Mouse (Mus musculus) MEL (cell line): ENCODE measurements around the gene Sos1. TPM values are rescaled to one million over a fixed set of nuclear protein-coding genes. Genes with fewer than 3 reads are reported as not detected.

Experiments used
- DNase-seq: peaks from one replicate; pipeline ENCODE4 v3.0.0; 2011; ENCODE audit warnings: low read depth, low spot score
- H3K27ac ChIP-seq: 2 replicates; pipeline ENCODE4 v1.5.1; 2012; ENCODE audit warnings: low read depth, mild to moderate bottlenecking, control low read depth, low read length, moderate library complexity; ENCODE audit not compliant: control insufficient read depth
- H3K27me3 ChIP-seq, 2 experiments: fragments of 150-350 bp in 1 of 2; sonication (generic) in 1 of 2; 2 replicates each; pipeline ENCODE4 v1.6.1; 2012; ENCODE audit warnings: low read length in 2 of 2, mild to moderate bottlenecking in 2 of 2, improper control_type of control experiment in 1 of 2, moderate library complexity in 1 of 2; ENCODE audit not compliant: insufficient read depth in 2 of 2, control insufficient read depth in 1 of 2
- H3K36me3 ChIP-seq, 2 experiments: 2 replicates each; pipeline ENCODE4 v1.6.1; 2012 to 2014; ENCODE audit warnings: low read length in 2 of 2, improper control_type of control experiment in 1 of 2, inconsistent platforms in 1 of 2, mild to moderate bottlenecking in 1 of 2; ENCODE audit not compliant: insufficient read depth in 2 of 2, control insufficient read depth in 1 of 2
- H3K4me1 ChIP-seq, 2 experiments: fragments of 150-350 bp in 1 of 2; sonication (generic) in 1 of 2; 2 replicates each; pipeline ENCODE4 v1.6.1; 2012; ENCODE audit warnings: low read length in 2 of 2, improper control_type of control experiment in 1 of 2, mild to moderate bottlenecking in 1 of 2; ENCODE audit not compliant: insufficient read depth in 2 of 2, control insufficient read depth in 1 of 2
- H3K4me3 ChIP-seq, 2 experiments: fragments of 150-350 bp in 1 of 2; sonication (generic) in 1 of 2; 2 replicates each; pipeline ENCODE4 v1.5.1; 2012; ENCODE audit warnings: low read depth in 2 of 2, low read length in 2 of 2, mild to moderate bottlenecking in 2 of 2, moderate library complexity in 2 of 2, control low read depth in 1 of 2, improper control_type of control experiment in 1 of 2; ENCODE audit not compliant: control insufficient read depth in 1 of 2, insufficient read depth in 1 of 2
- H3K79me2 ChIP-seq: 2 replicates; pipeline ENCODE4 v1.6.1; 2012; ENCODE audit warnings: mild to moderate bottlenecking, low read length, moderate library complexity; ENCODE audit not compliant: control insufficient read depth, poor library complexity, insufficient read depth
- H3K9ac ChIP-seq: 2 replicates; pipeline ENCODE4 v1.6.1; 2012; ENCODE audit warnings: low read depth, mild to moderate bottlenecking, control low read depth, low read length, moderate library complexity; ENCODE audit not compliant: control insufficient read depth, poor library complexity, severe bottlenecking
- H3K9me3 ChIP-seq: fragments of 150-350 bp; sonication (generic); replicated peaks from 2 replicates; pipeline ENCODE4 v1.6.1; 2012; ENCODE audit warnings: mild to moderate bottlenecking, low read length, improper control_type of control experiment, moderate library complexity; ENCODE audit not compliant: insufficient read depth
- BHLHE40 ChIP-seq: IDR thresholded peaks from 2 replicates; pipeline ENCODE4 v1.6.1; 2012; ENCODE audit warnings: low read depth, mild to moderate bottlenecking, inconsistent platforms, low read length, improper control_type of control experiment, borderline replicate concordance
- CHD1 ChIP-seq: IDR thresholded peaks from 2 replicates; pipeline ENCODE4 v1.6.1; 2012; ENCODE audit warnings: low read depth, mild to moderate bottlenecking, inconsistent platforms, low read length, improper control_type of control experiment
- CTCF ChIP-seq, 3 experiments: IDR thresholded peaks in 2 of 3; conservative IDR thresholded peaks in 1 of 3; 2 replicates each; pipeline ENCODE4 v1.5.1; 2011 to 2012; ENCODE audit warnings: low read length in 3 of 3, low read depth in 2 of 3, mild to moderate bottlenecking in 2 of 3, improper control_type of control experiment in 1 of 3, inconsistent platforms in 1 of 3, mixed read lengths in 1 of 3, moderate library complexity in 1 of 3; ENCODE audit not compliant: control insufficient read depth in 1 of 3, insufficient read depth in 1 of 3, poor library complexity in 1 of 3, severe bottlenecking in 1 of 3
- E2F4 ChIP-seq: IDR thresholded peaks from 2 replicates; pipeline ENCODE4 v1.6.1; 2011; ENCODE audit warnings: low read depth, low read length, improper control_type of control experiment, borderline replicate concordance
- ELF1 ChIP-seq: IDR thresholded peaks from 2 replicates; pipeline ENCODE4 v1.6.1; 2014; ENCODE audit warnings: low read depth, mild to moderate bottlenecking, inconsistent platforms, low read length, improper control_type of control experiment, moderate library complexity
- GABPA ChIP-seq: IDR thresholded peaks from 2 replicates; pipeline ENCODE4 v1.6.1; 2012; ENCODE audit warnings: low read depth, mild to moderate bottlenecking, inconsistent platforms, low read length, improper control_type of control experiment, moderate library complexity
- JUND ChIP-seq: IDR thresholded peaks from 2 replicates; pipeline ENCODE4 v1.6.1; 2011; ENCODE audit warnings: low read depth, mild to moderate bottlenecking, improper control_type of control experiment, low read length
- KAT2A ChIP-seq: conservative IDR thresholded peaks from 2 replicates; pipeline ENCODE4 v1.6.1; 2012; ENCODE audit warnings: low read depth, low read length, improper control_type of control experiment, inconsistent platforms
- NELFE ChIP-seq: IDR thresholded peaks from 2 replicates; pipeline ENCODE4 v1.6.1; 2011; ENCODE audit warnings: low read depth, low read length, improper control_type of control experiment
- NRF1 ChIP-seq: IDR thresholded peaks from 2 replicates; pipeline ENCODE4 v1.6.1; 2014; ENCODE audit warnings: low read depth, mild to moderate bottlenecking, inconsistent platforms, low read length, improper control_type of control experiment, moderate library complexity; ENCODE audit not compliant: poor library complexity, insufficient read depth, severe bottlenecking
- POLR2A ChIP-seq, 2 experiments: IDR thresholded peaks; 2 replicates each; pipeline ENCODE4 v1.6.1; 2011 to 2012; ENCODE audit warnings: low read length in 2 of 2, mild to moderate bottlenecking in 2 of 2, control low read depth in 1 of 2, improper control_type of control experiment in 1 of 2, low read depth in 1 of 2, moderate library complexity in 1 of 2; ENCODE audit not compliant: control insufficient read depth in 1 of 2, insufficient read depth in 1 of 2, poor library complexity in 1 of 2
- POLR2AphosphoS2 ChIP-seq: IDR thresholded peaks from 2 replicates; pipeline ENCODE4 v1.6.1; 2011; ENCODE audit warnings: low read length, improper control_type of control experiment
- RAD21 ChIP-seq: IDR thresholded peaks from 2 replicates; pipeline ENCODE4 v1.6.1; 2011; ENCODE audit warnings: mild to moderate bottlenecking, low read depth, low read length, improper control_type of control experiment
- RCOR1 ChIP-seq: IDR thresholded peaks from 2 replicates; pipeline ENCODE4 v1.6.1; 2012; ENCODE audit warnings: low read depth, mild to moderate bottlenecking, inconsistent platforms, low read length, improper control_type of control experiment
- SIN3A ChIP-seq: IDR thresholded peaks from 2 replicates; pipeline ENCODE4 v1.6.1; 2012; ENCODE audit warnings: low read length, improper control_type of control experiment, inconsistent platforms
- SMC3 ChIP-seq: IDR thresholded peaks from 2 replicates; pipeline ENCODE4 v1.6.1; 2011; ENCODE audit warnings: low read depth, low read length, improper control_type of control experiment
- TAL1 ChIP-seq: IDR thresholded peaks from 2 replicates; pipeline ENCODE4 v1.6.1; 2012; ENCODE audit warnings: mild to moderate bottlenecking, inconsistent platforms, low read length, moderate library complexity, mixed read lengths
- TCF12 ChIP-seq: IDR thresholded peaks from 2 replicates; pipeline ENCODE4 v1.6.1; 2014; ENCODE audit warnings: low read depth, mild to moderate bottlenecking, inconsistent platforms, low read length, improper control_type of control experiment, moderate library complexity
- USF2 ChIP-seq, 2 experiments: IDR thresholded peaks; 2 replicates each; pipeline ENCODE4 v1.6.1; 2011 to 2012; ENCODE audit warnings: improper control_type of control experiment in 2 of 2, low read length in 2 of 2, borderline replicate concordance in 1 of 2, inconsistent platforms in 1 of 2, low read depth in 1 of 2, mild to moderate bottlenecking in 1 of 2; ENCODE audit not compliant: insufficient read depth in 1 of 2
- ZC3H11A ChIP-seq: IDR thresholded peaks from 2 replicates; pipeline ENCODE4 v1.6.1; 2012; ENCODE audit warnings: low read depth, mild to moderate bottlenecking, inconsistent platforms, low read length, improper control_type of control experiment
- polyA plus RNA-seq, 2 experiments: library from polyadenylated mRNA; stranded (reverse) in 1 of 2; unstranded in 1 of 2; fragments of >175 nt in 1 of 2; fragments of >200 nt in 1 of 2; gene quantifications; 2 replicates each; pipeline versions ENCODE4 v1.2.1 to v1.2.4; 2012; ENCODE audit warnings: low replicate concordance in 2 of 2, low read depth in 1 of 2; ENCODE audit not compliant: insufficient read length in 2 of 2, insufficient read depth in 1 of 2, missing spikeins in 1 of 2
- total RNA-seq: library from RNA; depleted of rRNA; stranded (reverse); fragments of 300-350 nt; gene quantifications from 2 replicates; pipeline ENCODE4 v1.2.3, GENCODE M21; 2012

Sos1 gene
- total and polyA plus RNA-seq, 3 experiments = 4.6 to 20.3 (median 12.1) TPM

DNA sequence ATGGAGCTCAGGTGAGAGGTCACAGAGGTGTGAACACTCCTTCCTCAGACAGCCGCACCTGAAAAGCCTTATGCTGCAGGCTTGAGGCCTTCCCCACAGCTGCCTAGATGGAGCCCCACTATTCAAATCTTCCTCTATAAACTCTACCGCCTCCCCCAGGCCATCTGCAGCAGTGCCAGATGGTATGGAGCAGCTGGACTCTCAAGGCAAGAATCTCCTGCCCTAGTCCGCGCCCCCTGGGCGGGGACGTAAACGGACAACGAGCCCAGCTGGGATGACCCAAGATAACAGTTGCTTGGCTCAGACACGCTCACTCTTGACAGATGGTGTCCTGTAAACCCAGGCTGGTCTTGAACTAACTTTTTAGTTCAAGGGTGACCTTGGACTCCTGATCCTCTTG is 37.0 kb upstream of the Sos1 start:
- peaks cover 2 to 14% of the 10 kb centered on the region in 2 experiments; a peak in 3 of 4 replicates for H3K4me1 ChIP-seq
- no peak for TF ChIP-seq NRF1
- TF ChIP-seq GABPA = no peak
- TF ChIP-seq KAT2A = no peak
- TF ChIP-seq SMC3 = 0 out of 2 replicates have a peak, but pooled peaks have one; percentile 2
- no peak for TF ChIP-seq USF2 (IDR thresholded peaks at IDR 0.05; ENCODE audit: borderline replicate concordance in 1 of 2, insufficient read depth in 1 of 2, low read depth in 1 of 2, low read length in 2 of 2)
- no peak for TF ChIP-seq TAL1
- TF ChIP-seq POLR2AphosphoS2 = no peak
- no peak for TF ChIP-seq NELFE
- TF ChIP-seq RAD21 = no peak; the same call in none of the 2 replicates
- no peak for TF ChIP-seq TCF12
- no peak for TF ChIP-seq JUND
- no peak for TF ChIP-seq E2F4
- peak in 1 of 3 experiments; percentile 17; a peak in 1 of 6 replicates for TF ChIP-seq CTCF (IDR thresholded peaks at IDR 0.05 in 2 of 3, conservative IDR thresholded peaks at IDR 0.05 in 1 of 3; ENCODE audit: control insufficient read depth in 1 of 3, insufficient read depth in 1 of 3, low read depth in 2 of 3, low read length in 3 of 3, poor library complexity in 1 of 3, severe bottlenecking in 1 of 3)
- no peak for TF ChIP-seq CHD1
- no peak for TF ChIP-seq POLR2A (IDR thresholded peaks at IDR 0.05; ENCODE audit: control insufficient read depth in 1 of 2, insufficient read depth in 1 of 2, low read depth in 1 of 2, low read length in 2 of 2, poor library complexity in 1 of 2)
- no peak for TF ChIP-seq RCOR1

DNA sequence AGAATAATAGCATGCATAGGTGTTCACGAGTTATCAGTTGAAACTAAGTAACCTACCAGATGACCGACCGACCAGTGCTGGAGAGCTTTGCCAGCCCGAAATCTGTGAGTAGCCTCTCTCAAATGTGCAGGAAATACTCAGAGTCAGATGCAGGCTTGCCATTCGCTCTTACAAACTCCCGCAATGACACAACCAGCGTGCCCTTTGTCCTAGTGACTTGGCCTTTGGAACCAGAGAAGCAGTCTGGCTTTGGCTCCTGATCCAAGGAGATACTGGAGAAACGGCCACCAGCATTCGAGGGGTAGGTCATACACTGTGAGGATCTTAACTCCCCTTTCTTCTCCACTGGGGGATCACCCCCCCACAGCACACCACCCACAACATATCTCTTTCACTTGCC is 35.7 kb upstream of the Sos1 start:
- no peak for DNase-seq
- Histone ChIP-seq H3K79me2 (no peaks in the 10 kb centered on the region), H3K4me1 (peaks cover under 1 to 14% of the 10 kb centered on the region in 2 experiments; a peak in 3 of 4 replicates), H3K4me3 (no peak overlapping the region), H3K27ac (no peak overlapping the region), H3K9ac (no peak overlapping the region), H3K36me3 (peaks cover 0 to 11% of the 10 kb centered on the region in 2 experiments; a peak in 2 of 4 replicates), H3K27me3 (no peaks in the 10 kb centered on the region), H3K9me3 (no peaks in the 10 kb centered on the region)
- TF ChIP-seq NRF1 (no peak), CHD1 (no peak), KAT2A (no peak), SMC3 (no peak), ZC3H11A (no peak), NELFE (no peak), BHLHE40 (no peak), RCOR1 (no peak), SIN3A (no peak), ELF1 (no peak)

More for the DNA sequence above, 37.0 kb upstream of the Sos1 start:
- no peak overlapping the region for H3K9ac ChIP-seq
- no peak overlapping the region for H3K27ac ChIP-seq
- peaks cover 0 to 11% of the 10 kb centered on the region in 2 experiments; a peak in 2 of 4 replicates for H3K36me3 ChIP-seq
- H3K9me3 ChIP-seq = no peaks in the 10 kb centered on the region
- no peak overlapping the region for H3K4me3 ChIP-seq
- DNase-seq = no peak
- no peaks in the 10 kb centered on the region for H3K79me2 ChIP-seq
- H3K27me3 ChIP-seq = no peaks in the 10 kb centered on the region
